9 mouse cellular contexts compared by ENCODE assay signal in the genomic region with DNA sequence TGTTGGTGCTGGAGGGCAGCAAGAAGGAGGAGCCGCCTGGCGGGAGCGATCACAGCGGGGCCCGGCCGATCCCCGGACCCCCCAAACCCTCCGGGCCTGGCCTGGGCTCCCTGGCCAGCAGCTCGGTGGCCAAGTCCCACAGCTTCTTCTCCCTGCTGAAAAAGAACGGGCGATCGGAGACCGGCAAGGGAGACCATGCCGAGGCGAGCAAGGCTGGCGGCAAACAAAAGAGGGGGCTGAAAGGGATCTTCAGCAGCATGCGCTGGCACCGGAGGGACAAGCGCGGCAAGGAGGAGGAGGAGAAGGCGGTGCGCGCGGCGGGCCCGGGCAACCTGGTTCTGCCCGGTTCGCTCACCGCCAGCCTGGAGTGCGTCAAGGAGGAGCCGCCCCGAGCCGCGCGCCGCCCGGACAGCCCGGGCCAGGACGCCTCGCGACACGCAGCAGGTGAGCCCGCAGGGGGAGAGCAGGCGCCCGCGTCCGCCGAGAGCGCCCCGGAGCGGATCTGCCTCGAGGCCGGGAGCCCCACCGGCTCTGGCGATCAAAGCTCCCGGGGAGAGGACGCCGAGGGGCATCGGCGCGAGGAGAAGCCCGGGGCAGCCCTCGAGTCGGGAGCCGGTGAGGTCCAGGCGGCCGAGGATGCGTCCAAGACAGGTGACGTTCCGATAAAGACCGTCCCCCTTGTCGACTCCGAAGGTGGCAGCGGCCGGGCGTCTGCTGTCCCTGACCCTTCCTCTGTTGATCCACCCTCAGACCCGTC. TPM values are rescaled to one million over a fixed set of nuclear protein-coding genes. Genes with fewer than 3 reads are reported as not detected.
A peak's percentile ranks its signal among the peaks of the same experiment; 100 is the strongest.
DNase-seq lines count a peak whose midpoint lies in the region; ATAC-seq and TF ChIP-seq lines count a peak whose summit lies in the region.
"Had no signal": no experiment of that assay in that cellular context is flagged by ENCODE, and none has a peak within 500 bp of the region (broad histone marks: within the 10 kb centered on the region; RNA-seq: fewer than 3 reads in every experiment).

No protein-coding gene starts in this region.

- H3K9me3 ChIP-seq in forebrain, embryonic 16.5 days (ENCODE audit: control insufficient read depth, low read length) = no peaks in the 10 kb centered on the region
- no peaks in the 10 kb centered on the region for H3K9me3 ChIP-seq in intestine, postnatal 0 days (ENCODE audit: control insufficient read depth)
- no peaks in the 10 kb centered on the region for H3K9me3 ChIP-seq in limb, embryonic 14.5 days (ENCODE audit: control insufficient read depth, low read length)

- peak overlapping the region; percentile 98 for H3K9ac ChIP-seq in forebrain, embryonic 16.5 days (replicated peaks; ENCODE audit: low read depth, low read length)
- H3K9ac ChIP-seq in intestine, postnatal 0 days (ENCODE audit: low read depth, low read length) = peak overlapping the region; percentile 28; the same call in 1 of the 2 replicates
- peak overlapping the region; percentile 66 for H3K9ac ChIP-seq in limb, embryonic 14.5 days (ENCODE audit: low read depth, low read length, severe bottlenecking)

- no peaks in the 10 kb centered on the region for H3K27me3 ChIP-seq in forebrain, embryonic 16.5 days (replicated peaks; ENCODE audit: control insufficient read depth, insufficient read depth, low read length)
- peaks cover 20% of the 10 kb centered on the region for H3K27me3 ChIP-seq in intestine, postnatal 0 days (replicated peaks; ENCODE audit: control insufficient read depth, insufficient read depth, low read length)
- peaks cover 22% of the 10 kb centered on the region for H3K27me3 ChIP-seq in limb, embryonic 14.5 days (ENCODE audit: control insufficient read depth, insufficient read depth, low read length)

- no peak for TF ChIP-seq POLR2A in limb, embryonic 14.5 days (IDR thresholded peaks at IDR 0.05; ENCODE audit: borderline replicate concordance, extremely low read depth, insufficient read depth, insufficient read length)

- no peaks in the 10 kb centered on the region for H3K36me3 ChIP-seq in forebrain, embryonic 16.5 days (ENCODE audit: control insufficient read depth, insufficient read depth)
- H3K36me3 ChIP-seq in intestine, postnatal 0 days (ENCODE audit: control insufficient read depth, insufficient read depth) = no peaks in the 10 kb centered on the region
- no peaks in the 10 kb centered on the region for H3K36me3 ChIP-seq in limb, embryonic 14.5 days (ENCODE audit: control insufficient read depth, insufficient read depth, low read length)

- H3K4me1 ChIP-seq in forebrain, embryonic 16.5 days (replicated peaks; ENCODE audit: control insufficient read depth, insufficient read depth, low read length) = peaks cover 43% of the 10 kb centered on the region
- H3K4me1 ChIP-seq in intestine, postnatal 0 days (replicated peaks; ENCODE audit: control insufficient read depth, insufficient read depth, low read length) = no peaks in the 10 kb centered on the region
- H3K4me1 ChIP-seq in limb, embryonic 14.5 days (ENCODE audit: control insufficient read depth, insufficient read depth, low read length) = no peaks in the 10 kb centered on the region

- under 1% methylated on average over 75 of the region's 77 CpGs for WGBS in forebrain, embryonic 16.5 days
- WGBS in intestine, postnatal 0 days = under 1% methylated on average over 67 of the region's 77 CpGs
- under 1% methylated on average over 35 of the region's 77 CpGs for WGBS in limb, embryonic 14.5 days

- peak; percentile 64 to 78 for DNase-seq in left cerebral cortex, adult 18-20 months (ENCODE audit: low spot score in 2 of 2)
- no peak for DNase-seq in left cerebral cortex, adult 11 months (ENCODE audit: low spot score)
- DNase-seq in cerebellum, adult 18-20 months = peak; percentile 74 to 82
- no peak for DNase-seq in limb, embryonic 14.5 days (ENCODE audit: low spot score)
- DNase-seq in neural tube, embryonic 10.5 days (ENCODE audit: extremely low spot score, low spot score) = peak; percentile 78
- no peak for DNase-seq in MN1 (ENCODE audit: low spot score)

- H3K27ac ChIP-seq in forebrain, embryonic 16.5 days (ENCODE audit: low read length) = peak overlapping the region; percentile 95
- H3K27ac ChIP-seq in intestine, postnatal 0 days (ENCODE audit: low read depth, low read length) = no peak overlapping the region
- H3K27ac ChIP-seq in limb, embryonic 14.5 days (replicated peaks; ENCODE audit: low read depth, low read length) = no peak overlapping the region

- H3K4me2 ChIP-seq in forebrain, embryonic 16.5 days (ENCODE audit: low read length) = peak overlapping the region; percentile 91
- peak overlapping the region; percentile 78 for H3K4me2 ChIP-seq in intestine, postnatal 0 days (replicated peaks; ENCODE audit: low read depth)
- H3K4me2 ChIP-seq in limb, embryonic 14.5 days (replicated peaks; ENCODE audit: low read depth, low read length, severe bottlenecking) = peak overlapping the region; percentile 98

- TF ChIP-seq CTCF in intestine, postnatal 0 days (IDR thresholded peaks at IDR 0.05; ENCODE audit: low read depth) = no peak

- H3K4me3 ChIP-seq in forebrain, embryonic 16.5 days (replicated peaks; ENCODE audit: low read length) = peak overlapping the region; percentile 63
- H3K4me3 ChIP-seq in intestine, postnatal 0 days (ENCODE audit: low read depth, low read length) = peak overlapping the region; percentile 51
- H3K4me3 ChIP-seq in limb, embryonic 14.5 days (replicated peaks; ENCODE audit: low read length) = peak overlapping the region; percentile 60

- ATAC-seq in forebrain, embryonic 16.5 days = peak; percentile 61
- ATAC-seq in intestine, postnatal 0 days = peak; percentile 55
- peak; percentile 70; the same call in 1 of the 2 replicates for ATAC-seq in limb, embryonic 14.5 days (ENCODE audit: low FRiP score, low read depth)

RNA-seq across cellular contexts. Expression of a gene that starts 5.7 kb away (rescaled TPM):
- total RNA-seq in left cerebral cortex, adult 18-20 months (2021) = 10 to 100 TPM; 42.4 to 44.1 TPM
- 34.6 and 35.2 TPM in 2 replicates for polyA plus RNA-seq in forebrain, embryonic 16.5 days (2015; fragmentation: Nextera tagmentation; extraction: Ambion mirVana)
- polyA plus RNA-seq in intestine, postnatal 0 days (2015; fragmentation: Nextera tagmentation; extraction: Ambion mirVana) = 0.33 and 0.40 TPM in 2 replicates
- 0.87 and 0.89 TPM in 2 replicates for polyA plus RNA-seq in limb, embryonic 14.5 days (2012; rRNA removed)
- polyA plus RNA-seq in limb, embryonic 14.5 days (2014; fragmentation: Nextera tagmentation; extraction: Ambion mirVana) = 0.58 and 1.00 TPM in 2 replicates
- total RNA-seq: MEL had no signal

Comparison
In these comparisons a context has a peak if more than half of its experiments do, and no peak if none do; other contexts are left out.
1. DNase-seq: peak in left cerebral cortex, adult 18-20 months (2 of 2), cerebellum, adult 18-20 months (2 of 2) and neural tube, embryonic 10.5 days (single experiment); none in left cerebral cortex, adult 11 months (single experiment), limb, embryonic 14.5 days (single experiment) and MN1 (single experiment).
2. H3K9ac ChIP-seq: peak in every context shown above with its lines; median percentile 98 in forebrain, embryonic 16.5 days; 66 in limb, embryonic 14.5 days; 28 in intestine, postnatal 0 days.
3. RNA of a gene that starts 5.7 kb away (polyA plus RNA-seq): 34.6 to 35.2 TPM in forebrain, embryonic 16.5 days; 0.58 to 1.00 TPM in limb, embryonic 14.5 days and 0.33 to 0.40 TPM in intestine, postnatal 0 days; every median in the first group is over 10 times any median in the second.
4. Peak in every context shown above with its lines, with median percentiles within 50 percentile points of each other: ATAC-seq, H3K4me2 ChIP-seq and H3K4me3 ChIP-seq.